Mouse (Mus musculus): ENCODE measurements around the gene Mbl2.

DNA sequence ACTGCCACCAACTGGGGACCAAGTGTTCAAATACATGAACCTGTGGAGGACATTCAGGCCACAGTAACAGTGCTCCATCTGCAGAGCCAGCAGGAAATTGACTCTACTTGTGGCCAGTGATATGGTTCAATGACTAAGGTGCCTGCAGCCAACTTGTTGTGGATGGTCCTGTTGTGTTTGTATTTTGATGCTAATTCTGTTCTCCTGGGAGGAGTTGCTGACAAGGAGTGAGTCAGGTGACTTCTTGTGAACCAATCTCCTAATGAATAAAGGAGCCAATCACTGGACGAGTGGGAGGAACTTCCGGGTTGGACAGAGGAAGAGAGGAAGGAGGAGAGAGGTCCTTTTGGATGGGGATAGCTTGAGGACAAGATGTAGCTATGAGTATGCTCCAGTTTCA, 47.2 kb upstream of the Mbl2 start:
- TF ChIP-seq CTCF (IDR thresholded peaks at IDR 0.05; ENCODE audit: control insufficient read depth, insufficient read depth, insufficient replicate concordance, low read depth, low read length), result no peak
- TF ChIP-seq POLR2A (IDR thresholded peaks at IDR 0.05; ENCODE audit: control insufficient read depth, low read depth, low read length), result no peak

Measured in testis, adult 2 months (tissue).